17 mouse cellular contexts compared by ENCODE assay signal in the genomic region with DNA sequence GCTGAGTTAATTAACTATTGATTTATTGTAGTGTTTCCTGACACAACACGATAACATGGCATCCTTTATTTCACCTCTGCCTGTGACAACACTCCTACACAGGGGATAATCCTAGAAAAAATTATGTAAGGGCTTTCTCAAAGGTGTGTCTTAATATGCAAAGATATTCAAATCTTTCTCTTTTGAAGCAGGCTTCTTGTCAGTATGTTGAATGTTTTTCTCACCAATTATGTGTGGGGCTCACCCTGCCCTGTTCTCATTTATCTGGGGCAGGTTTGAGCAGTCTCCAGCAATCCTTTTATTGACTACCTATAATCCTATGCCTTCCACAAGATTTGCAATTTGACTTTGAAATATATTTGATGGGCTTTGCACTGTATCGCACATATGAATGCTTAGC.
"Had no signal": no experiment of that assay in that cellular context is flagged by ENCODE, and none has a peak within 500 bp of the region (broad histone marks: within the 10 kb centered on the region; RNA-seq: fewer than 3 reads in every experiment).

No protein-coding gene starts in this region.

- H3K9me3 ChIP-seq: kidney, embryonic 15.5 days; liver, embryonic 13.5 days; neural tube, embryonic 13.5 days; stomach, embryonic 15.5 days had no signal

- H3K4me3 ChIP-seq: kidney, embryonic 15.5 days; left cerebral cortex, adult 2 months; liver, embryonic 13.5 days; myocyte; neural tube, embryonic 13.5 days; stomach, embryonic 15.5 days had no signal

- H3K9ac ChIP-seq: kidney, embryonic 15.5 days; liver, embryonic 13.5 days; neural tube, embryonic 13.5 days; stomach, embryonic 15.5 days had no signal

- H3K27me3 ChIP-seq: kidney, embryonic 15.5 days; liver, embryonic 13.5 days; neural tube, embryonic 13.5 days; stomach, embryonic 15.5 days had no signal

- H3K36me3 ChIP-seq: kidney, embryonic 15.5 days; liver, embryonic 13.5 days; neural tube, embryonic 13.5 days; stomach, embryonic 15.5 days had no signal

- H3K27ac ChIP-seq: kidney, embryonic 15.5 days; left cerebral cortex, adult 2 months; liver, embryonic 13.5 days; macrophage; stomach, embryonic 15.5 days had no signal

- DNase-seq: kidney, adult 2 months; kidney, postnatal 10 days; kidney, postnatal 36 days; layer of hippocampus, postnatal 36 days; liver, embryonic 13.5 days; lung, adult 2 months; lung, postnatal 14 days; retina, postnatal 1 day; right cerebral cortex, postnatal 25 days; spleen, adult 18-20 months; thymus, postnatal 25 days had no signal

- H3K4me2 ChIP-seq: kidney, embryonic 15.5 days; liver, embryonic 13.5 days; neural tube, embryonic 13.5 days; stomach, embryonic 15.5 days had no signal
